Mouse (Mus musculus) ovary, adult 10 weeks (tissue): ENCODE results near the gene Setd1b. TPM values are rescaled to one million over a fixed set of nuclear protein-coding genes. Genes with fewer than 3 reads are reported as not detected.

Experiments used
- polyA plus RNA-seq: library from polyadenylated mRNA; stranded (reverse); fragments of 350-450 nt; fragmentation: Illumina TruSeq; extraction: RNeasy Lipid Tissue Mini Kit (QIAGEN cat#74804); gene quantifications from one replicate; pipeline ENCODE4 v1.2.3, GENCODE M21; 2014

Gene Setd1b
- 5.4 TPM for polyA plus RNA-seq

GRCm38 (mm10) chr5:123142161-123143157 lies at the start of gene Setd1b:
Setd1b (plus strand) TSS chr5:123142193.

GRCm38 (mm10) chr5:123132308-123133071 lies 9.5 kb upstream of the Setd1b start, which contains the start of gene Rhof:
Rhof (minus strand) TSS chr5:123132692.

GRCm38 (mm10) chr5:123169284-123169683 lies 27.3 kb downstream of the Setd1b start, which contains the start of gene Psmd9:
Psmd9 (plus strand) TSS chr5:123169413.

GRCm38 (mm10) chr5:123182651-123183050 lies 40.7 kb downstream of the Setd1b start, which contains the start of gene Hpd:
Hpd (minus strand) TSS chr5:123182727.

Other genes with a start within 250 kb of the Setd1b start
- 34.4 TPM for gene Kdm2b, start 152.4 kb upstream of the Setd1b start, polyA plus RNA-seq
- gene Orai1, start 127.1 kb upstream of the Setd1b start, polyA plus RNA-seq, result 1.2 TPM
- not detected for gene Morn3, start 95.2 kb upstream of the Setd1b start, polyA plus RNA-seq
- 2.9 TPM for gene Tmem120b, start 73.8 kb upstream of the Setd1b start, polyA plus RNA-seq
- not detected for gene Rhof, start 9.5 kb upstream of the Setd1b start, polyA plus RNA-seq
- 6.9 TPM for gene Psmd9, start 27.2 kb downstream of the Setd1b start, polyA plus RNA-seq
- not detected for gene Hpd, start 40.5 kb downstream of the Setd1b start, polyA plus RNA-seq
- gene Wdr66, start 109.9 kb downstream of the Setd1b start, polyA plus RNA-seq, result 1.1 TPM
- gene Bcl7a, start 201.6 kb downstream of the Setd1b start, polyA plus RNA-seq, result 5.5 TPM